Mouse (Mus musculus): ENCODE measurements around the gene Tmem30a. TPM values are rescaled to one million over a fixed set of nuclear protein-coding genes. Genes with fewer than 3 reads are reported as not detected.

The Tmem30a gene
- total RNA-seq (2021): 10 to 100 TPM; 64.5 to 66.7 TPM

GRCm38 (mm10) chr9:79792841-79793835 lies at the start of gene Tmem30a:
Tmem30a (minus strand) TSS chr9:79793507.
- DNase-seq: peak; percentile 95

DNA sequence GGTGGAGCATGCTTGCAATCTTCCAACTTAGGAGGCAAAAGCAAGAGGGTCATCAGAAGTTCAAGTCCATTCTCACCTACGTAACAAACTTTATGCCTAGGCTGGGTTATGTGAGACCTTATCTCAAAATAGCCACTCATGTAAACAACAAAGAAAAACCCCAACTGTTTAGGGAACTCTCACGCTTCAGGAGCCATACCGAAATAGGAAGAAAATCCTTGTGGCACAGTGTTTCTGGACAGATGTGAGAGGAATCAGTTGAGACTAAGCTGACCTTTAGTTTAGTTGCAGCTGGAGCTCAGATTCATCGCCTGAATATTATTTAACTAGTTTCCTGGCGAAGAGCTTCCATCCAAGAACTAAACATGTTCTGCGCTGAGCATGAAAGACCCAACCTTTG lies 49.3 kb upstream of the Tmem30a start:
- no peak for DNase-seq

- DNase-seq: no peak
Measured at GRCm38 (mm10) chr9:79842028-79842427, 48.7 kb upstream of the Tmem30a start.

DNA sequence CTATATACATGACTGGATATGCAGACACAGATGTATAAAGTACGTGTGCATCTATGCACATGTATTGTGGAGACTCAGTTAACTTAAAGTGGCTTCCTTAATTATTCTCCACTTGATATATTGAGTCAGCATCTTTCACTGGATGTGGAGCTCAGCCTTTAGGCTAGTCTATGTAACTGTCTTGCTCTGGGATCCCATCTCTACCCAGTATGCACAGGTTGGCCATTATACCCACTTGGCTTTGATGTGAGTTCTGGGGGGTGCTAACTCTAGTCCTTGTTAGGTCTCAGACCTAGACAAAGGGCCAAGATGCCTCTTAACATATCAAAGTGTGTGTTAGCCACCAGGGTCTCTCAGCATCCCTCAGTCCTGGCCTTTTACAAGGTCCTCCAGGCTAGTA lies 38.0 kb upstream of the Tmem30a start:
- no peak for DNase-seq

GRCm38 (mm10) chr9:79830874-79831273 lies 37.6 kb upstream of the Tmem30a start:
- no peak for DNase-seq

GRCm38 (mm10) chr9:79829842-79830800 lies 36.8 kb upstream of the Tmem30a start:
- peak; percentile 45 for DNase-seq

- DNase-seq: no peak
Measured at GRCm38 (mm10) chr9:79827072-79827471, 33.8 kb upstream of the Tmem30a start.

- DNase-seq: no peak
Measured at GRCm38 (mm10) chr9:79825526-79825925, 32.2 kb upstream of the Tmem30a start.

DNA sequence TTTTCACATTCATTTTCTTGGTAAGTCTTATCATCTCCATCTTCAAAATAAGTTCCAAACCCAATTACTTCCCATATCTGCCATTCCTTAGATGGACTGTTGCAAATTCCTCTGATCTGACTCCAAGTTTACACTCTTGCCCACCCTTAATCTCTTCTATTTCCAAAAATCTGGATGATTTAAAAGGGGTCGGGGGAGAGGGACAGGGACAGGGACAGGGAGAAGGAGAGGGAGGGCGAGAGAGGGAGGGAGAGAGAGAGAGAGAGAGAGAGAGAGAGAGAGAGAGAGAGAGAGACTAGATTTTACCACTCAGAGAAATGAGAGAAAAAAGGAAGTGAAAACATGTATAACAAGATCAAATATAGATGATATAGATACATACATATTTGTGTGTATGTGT lies 30.5 kb upstream of the Tmem30a start:
- no peak for DNase-seq

GRCm38 (mm10) chr9:79823438-79823837 lies 30.1 kb upstream of the Tmem30a start:
- DNase-seq: peak; percentile 42

DNA sequence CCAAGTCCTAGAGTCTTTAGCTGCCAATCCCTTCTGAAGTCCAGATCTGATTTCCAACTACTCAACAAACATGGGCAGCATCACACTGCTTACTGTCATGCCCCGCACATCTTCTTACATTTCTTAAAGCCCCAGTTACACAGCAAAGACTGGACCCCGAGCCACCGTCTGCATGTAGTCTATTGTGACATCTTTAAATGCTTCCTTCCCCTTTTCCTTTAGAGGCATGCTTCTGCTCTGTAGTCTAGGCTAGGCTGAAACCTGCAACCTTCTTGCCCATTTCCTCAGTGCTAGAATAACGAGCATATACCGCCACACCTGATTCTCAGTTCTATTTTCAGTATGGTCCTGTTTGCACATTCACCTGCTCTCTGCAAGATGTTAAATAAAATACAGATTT lies 23.2 kb upstream of the Tmem30a start:
- no peak for DNase-seq

DNA sequence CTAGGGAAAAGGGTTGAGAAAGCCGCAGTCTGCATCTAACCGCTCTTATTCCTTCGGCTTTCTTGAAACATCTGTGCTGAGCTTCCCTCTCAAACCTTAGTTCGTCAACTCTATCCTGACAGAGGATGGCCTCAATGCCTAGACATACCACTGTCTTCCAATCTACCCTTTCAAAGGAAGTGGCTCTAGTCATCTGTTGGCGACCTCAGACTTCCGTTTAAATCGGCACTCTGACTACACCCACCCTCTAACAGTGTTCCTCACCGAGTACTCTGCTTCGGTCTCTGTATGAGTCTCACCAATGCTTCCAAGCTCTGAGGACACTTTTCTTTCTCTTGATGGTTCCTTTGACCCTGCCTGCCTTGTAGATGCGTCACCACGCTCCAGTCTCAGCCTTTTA lies 22.7 kb upstream of the Tmem30a start:
- no peak for DNase-seq

DNA sequence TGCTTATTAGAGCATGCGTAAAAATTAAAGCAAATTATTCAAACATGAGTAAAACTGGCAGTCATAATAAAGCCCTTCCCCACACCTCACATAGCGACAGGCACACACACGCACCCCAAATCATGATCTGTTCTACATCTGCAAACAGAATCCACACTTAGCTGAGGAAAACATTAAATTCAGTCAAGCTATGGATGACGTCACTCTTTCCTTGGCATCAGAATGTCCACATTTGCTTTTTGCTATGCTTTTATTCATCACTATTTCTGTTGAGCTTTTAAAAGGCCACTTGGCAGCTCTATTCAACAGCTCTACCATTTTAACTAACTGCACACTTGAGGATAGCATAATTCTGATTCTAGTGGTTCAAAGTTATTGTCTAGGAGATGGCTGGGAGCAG lies 21.3 kb upstream of the Tmem30a start:
- DNase-seq: no peak

DNA sequence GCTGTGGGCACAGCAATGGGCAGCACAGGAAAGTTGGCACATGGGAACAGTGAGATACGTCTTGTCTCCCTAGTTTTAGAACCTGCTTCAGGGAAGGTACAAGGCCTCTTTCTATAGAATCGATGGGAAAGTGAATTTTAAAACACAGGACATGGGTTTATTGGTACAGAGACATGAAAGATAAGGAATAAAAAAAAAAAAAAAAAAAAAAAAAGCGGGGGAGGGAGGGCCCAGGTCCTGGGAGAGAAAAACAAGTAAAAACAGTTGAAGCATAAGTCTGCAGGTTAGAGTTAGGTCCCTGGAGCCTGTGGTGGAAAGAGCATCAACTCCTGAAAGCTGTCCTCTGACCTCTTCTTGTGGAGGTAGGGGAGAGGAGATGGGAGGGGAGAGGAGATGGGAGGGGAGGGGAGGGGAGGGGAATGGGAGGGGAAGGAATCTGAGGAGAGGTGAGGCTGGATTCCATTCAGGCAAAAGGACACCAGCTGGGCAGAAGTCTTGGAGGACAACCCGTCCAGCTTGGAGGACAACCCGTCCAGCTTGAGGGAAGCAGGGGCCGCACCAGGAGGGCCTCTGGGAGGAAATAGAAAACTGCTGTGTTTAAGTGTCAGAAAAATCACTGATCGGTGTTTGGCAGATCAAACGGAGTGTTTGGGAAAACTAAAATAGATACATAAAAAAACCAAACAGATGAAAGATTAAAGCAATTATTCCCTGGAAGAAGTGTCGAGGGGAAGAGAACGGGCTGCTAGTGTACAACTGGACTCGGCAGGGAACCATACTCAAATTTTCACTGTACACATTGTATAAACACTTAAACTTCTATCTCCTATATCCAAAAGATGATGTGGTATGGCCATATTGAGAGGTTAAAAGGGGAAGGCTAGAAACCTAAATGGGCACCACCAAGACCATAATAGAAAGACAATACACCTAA lies 17.9 kb upstream of the Tmem30a start:
- no peak for DNase-seq

DNA sequence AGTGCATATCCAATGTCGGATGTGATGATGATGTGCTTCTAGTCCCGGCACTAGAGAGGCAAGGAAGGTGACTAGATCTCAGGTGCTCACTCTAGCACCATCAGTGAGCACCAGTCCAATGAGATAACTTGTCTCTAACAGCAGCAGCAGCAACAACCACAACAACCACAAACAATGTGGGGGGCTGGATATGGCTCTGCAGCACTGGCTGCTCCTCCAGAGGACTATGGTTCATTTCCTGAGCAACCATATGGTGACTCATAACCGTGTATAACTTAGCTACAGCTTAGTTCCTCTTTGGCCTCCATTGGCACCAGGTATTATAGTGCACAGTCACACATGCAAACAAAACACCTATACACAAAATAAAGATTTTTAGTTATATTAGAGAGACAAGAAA lies 17.2 kb upstream of the Tmem30a start:
- no peak for DNase-seq

- no peak for DNase-seq
Measured at GRCm38 (mm10) chr9:79809411-79809810, 16.1 kb upstream of the Tmem30a start.

- DNase-seq: no peak
Measured at GRCm38 (mm10) chr9:79807178-79807577, 13.9 kb upstream of the Tmem30a start.

DNA sequence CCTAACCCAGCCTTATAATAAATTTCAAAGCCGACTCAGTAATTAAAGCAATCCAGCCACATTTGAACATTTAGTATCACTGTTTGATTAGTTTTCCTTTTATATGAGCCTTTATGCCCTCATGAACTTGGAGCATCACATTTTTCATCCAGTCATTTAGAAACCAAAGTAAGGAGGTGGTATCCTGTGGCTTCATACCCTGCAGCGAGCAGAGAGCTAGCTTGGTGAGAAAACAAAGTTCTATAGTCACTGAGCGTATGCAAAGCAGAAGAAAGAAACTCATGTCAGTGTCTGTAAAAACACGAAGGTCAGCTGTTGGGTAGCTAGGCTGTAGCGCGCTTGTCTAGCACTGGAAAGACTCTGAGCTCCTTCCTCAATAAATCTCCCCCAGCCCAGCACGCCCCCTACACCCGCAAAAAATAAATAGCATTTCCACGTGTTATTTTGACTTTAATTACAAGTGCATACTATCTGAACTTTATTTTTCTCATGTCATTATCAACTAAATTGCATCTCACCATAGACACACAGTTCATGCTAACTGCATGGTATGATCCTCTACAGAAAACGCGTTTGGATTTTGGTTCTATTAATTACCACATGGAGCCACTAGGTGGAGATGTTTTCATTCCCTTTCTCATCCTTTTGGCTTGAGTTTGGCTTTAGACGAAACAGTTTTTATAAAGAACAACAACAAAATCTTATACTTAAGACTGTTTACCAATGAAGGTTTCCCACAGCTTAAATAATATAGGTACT lies 13.2 kb upstream of the Tmem30a start:
- DNase-seq: no peak

- DNase-seq: no peak
Measured at GRCm38 (mm10) chr9:79805426-79805825, 12.1 kb upstream of the Tmem30a start.

DNA sequence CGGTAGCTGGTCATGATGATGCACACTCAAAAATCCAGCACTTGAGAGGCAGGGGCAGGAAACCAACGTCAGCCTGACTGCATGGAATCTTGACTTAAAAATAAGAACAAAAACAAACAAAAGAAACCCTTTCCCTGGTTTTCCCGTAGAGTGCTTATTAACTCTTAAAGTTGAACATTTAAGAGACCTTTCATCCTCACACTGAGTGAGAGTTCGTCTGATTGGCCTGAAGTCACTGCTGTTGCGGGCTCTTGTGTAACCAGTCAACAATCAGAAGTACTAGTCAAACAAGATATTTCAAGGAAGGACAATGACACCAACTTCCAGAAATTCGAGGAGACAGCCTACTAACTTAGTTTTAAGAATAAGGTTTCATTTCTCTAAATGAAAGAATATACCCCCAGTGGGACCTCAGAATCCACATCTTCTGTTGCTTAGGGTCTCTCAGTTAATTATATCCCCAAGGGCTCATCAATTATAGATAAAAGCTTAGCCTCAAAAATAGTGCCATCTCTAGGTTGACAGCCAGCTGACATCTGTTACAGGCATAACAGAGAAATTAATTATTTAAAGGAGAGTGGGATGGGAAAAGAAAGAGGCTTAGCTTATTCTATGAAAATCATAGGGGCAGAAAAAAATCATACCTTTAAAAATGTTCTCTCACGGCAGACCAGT lies 3.3 kb upstream of the Tmem30a start:
- DNase-seq: no peak

DNA sequence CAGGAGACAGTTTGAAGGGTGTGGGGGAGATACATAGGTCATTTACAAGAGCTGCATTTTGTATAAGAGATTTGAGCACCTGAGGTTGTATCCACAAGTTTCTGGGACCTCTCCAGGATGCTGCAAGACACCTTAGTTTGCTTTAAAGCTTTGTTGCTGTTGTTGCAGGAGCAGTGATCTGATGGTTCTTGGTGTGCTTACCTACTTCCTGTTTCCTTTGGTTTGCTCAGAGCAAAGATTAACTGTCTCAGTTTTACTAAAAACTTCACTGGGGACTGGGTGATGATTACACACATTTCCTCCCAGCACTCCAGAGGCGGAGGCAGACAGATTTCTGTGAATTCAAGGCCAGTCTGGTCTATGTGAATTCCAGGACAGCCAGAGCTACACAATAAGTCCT lies 1.8 kb upstream of the Tmem30a start:
- DNase-seq: no peak
